Mouse (Mus musculus): ENCODE results near the gene Ptgfrn. TPM values are rescaled to one million over a fixed set of nuclear protein-coding genes. Genes with fewer than 3 reads are reported as not detected.

Ptgfrn gene
- polyA plus RNA-seq, 1 experiment from 2014 or later = 6.3 TPM

DNA sequence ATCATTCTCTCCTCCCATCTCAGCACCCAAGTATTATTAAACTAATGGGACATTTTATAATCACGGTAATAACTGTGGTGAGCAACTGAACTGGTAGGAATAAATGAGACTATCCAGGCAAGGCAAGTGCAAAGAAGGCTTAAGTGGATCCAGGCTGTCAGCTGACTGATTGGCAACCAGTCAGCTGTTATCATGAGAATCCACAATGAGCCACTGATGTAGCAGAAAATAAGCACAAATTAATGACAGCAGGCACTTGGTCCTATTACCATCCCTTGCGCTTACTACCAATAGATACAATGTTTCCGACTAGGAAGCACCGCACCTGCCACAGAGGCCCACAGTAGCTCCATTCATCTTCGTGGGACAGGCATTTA, 2.4 kb upstream of the Ptgfrn start:
- 78% methylated on average over 5 of the region's 5 CpGs for WGBS
- peaks cover 49% of the 10 kb centered on the region for H3K4me1 ChIP-seq
- no peak overlapping the region for H3K4me2 ChIP-seq (replicated peaks)
- H3K36me3 ChIP-seq = no peaks in the 10 kb centered on the region
- H3K27ac ChIP-seq = no peak overlapping the region
- H3K9ac ChIP-seq = no peak overlapping the region
- H3K27me3 ChIP-seq = no peaks in the 10 kb centered on the region
- H3K4me3 ChIP-seq = no peak overlapping the region
- ATAC-seq (ENCODE audit: insufficient number of reproducible peaks, insufficient read depth, low FRiP score, low TSS enrichment) = no peak
- no peaks in the 10 kb centered on the region for H3K9me3 ChIP-seq

DNA sequence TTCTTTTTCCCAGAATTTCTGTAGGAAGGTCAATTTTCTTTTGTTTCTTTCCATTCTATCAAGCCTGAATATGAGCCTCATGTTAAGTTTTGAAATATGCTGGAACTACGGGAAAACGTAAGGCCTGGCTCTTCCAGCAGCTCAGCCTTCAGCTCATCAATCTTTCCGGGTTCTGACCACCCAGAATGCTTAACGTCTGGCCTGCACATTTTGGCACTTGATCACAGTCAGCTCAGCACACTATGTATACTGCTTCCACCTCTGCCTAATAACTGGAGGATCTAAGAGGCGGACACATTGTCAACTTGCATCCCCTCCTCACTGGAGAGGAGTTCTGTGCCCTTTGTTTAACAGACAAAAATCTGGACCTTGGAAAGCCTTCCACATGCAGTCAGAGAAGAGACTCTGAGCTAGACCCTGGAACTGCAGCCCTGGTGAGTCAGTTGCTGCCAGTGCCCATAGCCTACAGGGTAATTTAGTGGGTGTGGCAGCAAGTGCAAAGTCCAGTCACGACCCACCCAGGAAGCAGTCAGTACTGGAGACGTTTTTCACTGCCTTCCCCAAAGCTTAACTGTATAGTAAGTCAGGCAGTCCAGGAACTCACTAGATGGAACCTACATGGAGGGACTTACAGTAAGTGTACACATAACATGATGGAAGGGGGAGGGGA, 1.9 kb upstream of the Ptgfrn start:
- Histone ChIP-seq H3K36me3 (no peaks in the 10 kb centered on the region), H3K9ac (no peak overlapping the region), H3K9me3 (no peaks in the 10 kb centered on the region), H3K4me3 (no peak overlapping the region), H3K27me3 (no peaks in the 10 kb centered on the region), H3K4me1 (peaks cover 52% of the 10 kb centered on the region), H3K4me2 (replicated peaks) (no peak overlapping the region), H3K27ac (peak overlapping the region; percentile 30; the same call in 1 of the 2 replicates)
- ATAC-seq (ENCODE audit: insufficient number of reproducible peaks, insufficient read depth, low FRiP score, low TSS enrichment) = no peak
- WGBS = 37% methylated on average over 7 of the region's 7 CpGs

DNA sequence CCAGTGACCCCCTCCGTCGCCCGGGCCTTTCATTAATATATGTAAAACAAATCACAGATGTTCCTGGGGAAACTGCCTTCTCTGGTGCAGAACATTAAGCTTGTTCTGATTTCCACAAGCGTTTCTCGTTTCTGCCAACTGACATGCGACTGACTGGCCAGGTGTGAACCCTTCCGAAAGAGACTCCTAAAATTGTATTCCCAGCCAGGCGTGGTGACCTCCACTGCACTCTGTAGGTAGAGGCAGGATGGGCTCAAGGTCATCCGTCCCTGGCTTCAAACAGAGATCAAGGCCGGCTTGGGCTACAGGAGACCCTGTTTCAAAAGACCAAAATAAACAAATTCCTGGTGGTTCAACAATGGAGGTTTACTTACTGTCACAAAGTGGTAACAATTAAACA, 1.2 kb upstream of the Ptgfrn start:
- H3K36me3 ChIP-seq = no peaks in the 10 kb centered on the region
- H3K4me2 ChIP-seq (replicated peaks) = no peak overlapping the region
- peak overlapping the region; percentile 9; the same call in 1 of the 2 replicates for H3K27ac ChIP-seq
- H3K4me3 ChIP-seq = no peak overlapping the region
- ATAC-seq (ENCODE audit: insufficient number of reproducible peaks, insufficient read depth, low FRiP score, low TSS enrichment) = no peak
- 27% methylated on average over 10 of the region's 10 CpGs for WGBS
- no peaks in the 10 kb centered on the region for H3K27me3 ChIP-seq
- H3K9me3 ChIP-seq = no peaks in the 10 kb centered on the region
- H3K4me1 ChIP-seq = peaks cover 47% of the 10 kb centered on the region
- no peak overlapping the region for H3K9ac ChIP-seq

DNA sequence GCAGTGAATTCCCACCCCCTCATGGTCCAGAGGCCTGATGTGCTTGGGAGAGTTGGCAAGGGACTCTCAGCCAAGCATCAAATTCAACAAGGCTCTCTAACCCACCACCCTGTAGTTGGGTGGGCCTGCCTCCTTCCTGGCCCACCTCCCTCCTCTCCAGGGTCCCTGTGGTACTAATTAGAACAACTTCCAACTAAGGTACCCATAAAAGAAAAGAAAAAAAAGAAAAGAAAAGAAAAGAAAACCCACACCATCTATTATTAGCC, 693 bp upstream of the Ptgfrn start:
- Histone ChIP-seq H3K27ac (peak overlapping the region; percentile 93), H3K36me3 (no peaks in the 10 kb centered on the region), H3K4me1 (peaks cover 47% of the 10 kb centered on the region), H3K9ac (peak overlapping the region; percentile 96; the same call in 1 of the 2 replicates), H3K4me2 (replicated peaks) (peak overlapping the region; percentile 75), H3K9me3 (no peaks in the 10 kb centered on the region), H3K4me3 (peak overlapping the region; percentile 77), H3K27me3 (no peaks in the 10 kb centered on the region)
- no peak for ATAC-seq (ENCODE audit: insufficient number of reproducible peaks, insufficient read depth, low FRiP score, low TSS enrichment)

DNA sequence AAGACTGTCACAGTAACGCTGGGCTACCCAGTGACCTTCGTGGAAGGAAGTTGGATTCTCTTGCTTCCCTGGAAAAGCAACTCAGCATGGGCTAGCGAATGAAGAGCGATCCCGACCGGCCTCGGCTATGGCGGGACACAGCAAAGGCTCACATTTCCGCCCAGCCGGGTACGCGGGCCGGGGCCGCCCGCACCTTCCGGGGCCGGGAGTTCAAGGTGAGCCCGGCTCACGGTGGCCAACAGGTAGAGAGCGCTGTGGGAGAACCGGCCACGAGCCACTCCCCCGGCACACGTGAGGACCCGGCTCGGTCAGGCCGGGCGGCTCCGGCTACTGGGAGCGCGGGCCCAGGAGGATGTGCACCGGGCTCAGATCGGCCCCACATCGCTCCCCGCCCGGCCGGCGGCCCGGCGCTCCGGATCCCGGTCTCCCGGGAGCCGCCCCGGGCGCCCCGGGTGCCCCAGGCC, 488 bp downstream of the Ptgfrn start:
- H3K4me1 ChIP-seq = peaks cover 55% of the 10 kb centered on the region
- under 1% methylated on average over 45 of the region's 47 CpGs for WGBS
- H3K9ac ChIP-seq = peak overlapping the region; percentile 96
- no peaks in the 10 kb centered on the region for H3K27me3 ChIP-seq
- peak overlapping the region; percentile 77 for H3K4me3 ChIP-seq
- peak; percentile 31; the same call in 1 of the 2 replicates for ATAC-seq (ENCODE audit: insufficient number of reproducible peaks, insufficient read depth, low FRiP score, low TSS enrichment)
- H3K4me2 ChIP-seq (replicated peaks) = peak overlapping the region; percentile 75
- H3K36me3 ChIP-seq = no peaks in the 10 kb centered on the region
- H3K9me3 ChIP-seq = no peaks in the 10 kb centered on the region
- H3K27ac ChIP-seq = peak overlapping the region; percentile 93

DNA sequence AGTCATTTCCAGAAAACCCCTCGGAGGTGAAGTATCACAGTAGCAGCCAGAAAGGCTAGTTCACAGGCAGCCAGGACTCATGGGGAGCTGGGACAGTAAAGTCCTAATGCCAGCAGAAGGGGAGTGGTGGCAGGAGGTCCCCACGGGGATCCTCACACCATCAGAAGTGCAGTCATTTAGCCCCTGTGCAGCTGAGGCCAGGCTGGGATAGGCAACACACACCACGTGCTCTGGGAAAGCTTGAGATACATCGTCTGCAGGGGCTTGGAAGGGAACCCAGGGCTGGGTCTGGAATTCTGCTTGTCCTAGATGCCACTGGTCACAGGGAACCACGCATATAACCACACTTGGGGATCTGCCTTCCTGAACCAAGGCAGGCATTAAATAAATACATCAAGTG, 1.2 kb downstream of the Ptgfrn start:
- no peak for ATAC-seq (ENCODE audit: insufficient number of reproducible peaks, insufficient read depth, low FRiP score, low TSS enrichment)
- H3K36me3 ChIP-seq = no peaks in the 10 kb centered on the region
- peaks cover 55% of the 10 kb centered on the region for H3K4me1 ChIP-seq
- peak overlapping the region; percentile 75 for H3K4me2 ChIP-seq (replicated peaks)
- H3K9ac ChIP-seq = peak overlapping the region; percentile 96
- H3K4me3 ChIP-seq = peak overlapping the region; percentile 77
- no peak overlapping the region for H3K27ac ChIP-seq
- H3K27me3 ChIP-seq = no peaks in the 10 kb centered on the region
- no peaks in the 10 kb centered on the region for H3K9me3 ChIP-seq
- WGBS = 15% methylated on average over 5 of the region's 5 CpGs

DNA sequence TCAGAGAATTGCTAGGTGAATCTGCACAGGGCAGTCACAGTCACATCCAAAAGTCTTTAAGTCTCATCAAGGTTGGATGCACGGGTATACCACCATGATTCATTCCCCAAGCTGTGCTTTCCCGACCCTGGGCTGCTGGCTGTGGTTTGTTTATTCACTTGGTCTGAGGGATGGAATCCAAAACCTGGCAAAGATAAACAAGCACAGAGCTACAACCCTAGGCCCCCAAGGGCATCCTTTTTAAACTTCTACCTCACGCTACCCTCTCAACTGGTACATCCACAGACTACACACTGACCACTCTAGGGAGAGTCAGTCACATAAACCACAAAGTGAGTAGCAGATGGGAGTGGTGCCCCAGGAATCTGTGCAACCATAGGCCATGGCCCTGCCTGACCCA, 1.8 kb downstream of the Ptgfrn start:
- 32% methylated on average over 3 of the region's 3 CpGs for WGBS
- peaks cover 55% of the 10 kb centered on the region for H3K4me1 ChIP-seq
- H3K9ac ChIP-seq = no peak overlapping the region
- no peaks in the 10 kb centered on the region for H3K27me3 ChIP-seq
- ATAC-seq (ENCODE audit: insufficient number of reproducible peaks, insufficient read depth, low FRiP score, low TSS enrichment) = no peak
- peak overlapping the region; percentile 77 for H3K4me3 ChIP-seq
- H3K4me2 ChIP-seq (replicated peaks) = peak overlapping the region; percentile 75
- no peaks in the 10 kb centered on the region for H3K9me3 ChIP-seq
- H3K27ac ChIP-seq = no peak overlapping the region
- H3K36me3 ChIP-seq = no peaks in the 10 kb centered on the region

DNA sequence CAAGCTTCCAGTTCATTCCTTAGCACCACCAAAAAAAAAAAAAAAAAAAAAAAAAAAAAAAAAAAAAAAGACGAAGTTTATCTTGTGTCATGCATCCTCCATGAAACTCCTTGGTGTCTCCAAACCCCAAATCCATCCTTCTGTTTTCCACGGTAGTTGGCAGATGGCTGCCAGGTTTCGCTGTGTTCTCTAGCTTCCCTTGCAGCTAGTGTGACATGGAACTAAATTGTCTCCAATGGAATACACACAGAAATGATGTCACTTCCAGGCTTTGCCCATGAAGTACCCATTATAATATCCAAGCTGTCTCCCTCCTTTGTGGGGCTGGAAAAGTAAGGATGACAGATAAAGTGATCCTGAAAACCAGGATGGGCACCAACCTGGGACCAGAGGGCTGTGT, 3.8 kb downstream of the Ptgfrn start:
- Histone ChIP-seq H3K4me3 (no peak overlapping the region), H3K9ac (no peak overlapping the region), H3K9me3 (no peaks in the 10 kb centered on the region), H3K27ac (no peak overlapping the region), H3K4me1 (peaks cover 42% of the 10 kb centered on the region), H3K36me3 (no peaks in the 10 kb centered on the region), H3K4me2 (replicated peaks) (no peak overlapping the region), H3K27me3 (no peaks in the 10 kb centered on the region)
- WGBS = 94% methylated on average over 3 of the region's 3 CpGs
- ATAC-seq (ENCODE audit: insufficient number of reproducible peaks, insufficient read depth, low FRiP score, low TSS enrichment) = no peak

DNA sequence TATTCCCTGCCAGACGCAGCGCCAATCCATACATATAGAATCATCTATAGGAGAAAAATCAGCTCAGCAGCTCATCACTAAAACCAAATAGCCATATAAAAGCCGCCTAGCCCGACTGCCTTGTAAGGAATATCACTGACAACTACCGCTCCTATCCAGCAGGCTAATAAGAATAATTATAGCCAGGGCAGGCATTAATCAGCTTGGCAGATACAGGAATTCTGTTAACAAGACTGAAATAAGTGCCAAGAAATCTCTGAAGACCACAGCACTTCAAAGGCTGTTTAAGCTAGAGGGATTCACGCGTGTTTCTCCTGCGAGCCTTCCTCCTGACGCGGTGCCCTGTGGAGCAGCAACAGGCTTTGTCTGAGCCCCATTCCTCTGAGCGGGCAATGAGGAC, 4.6 kb downstream of the Ptgfrn start:
- no peak overlapping the region for H3K4me2 ChIP-seq (replicated peaks)
- H3K9ac ChIP-seq = no peak overlapping the region
- H3K9me3 ChIP-seq = no peaks in the 10 kb centered on the region
- H3K27me3 ChIP-seq = no peaks in the 10 kb centered on the region
- WGBS = 80% methylated on average over 11 of the region's 11 CpGs
- H3K4me3 ChIP-seq = no peak overlapping the region
- peaks cover 37% of the 10 kb centered on the region for H3K4me1 ChIP-seq
- no peak overlapping the region for H3K27ac ChIP-seq
- no peak for ATAC-seq (ENCODE audit: insufficient number of reproducible peaks, insufficient read depth, low FRiP score, low TSS enrichment)
- no peaks in the 10 kb centered on the region for H3K36me3 ChIP-seq

DNA sequence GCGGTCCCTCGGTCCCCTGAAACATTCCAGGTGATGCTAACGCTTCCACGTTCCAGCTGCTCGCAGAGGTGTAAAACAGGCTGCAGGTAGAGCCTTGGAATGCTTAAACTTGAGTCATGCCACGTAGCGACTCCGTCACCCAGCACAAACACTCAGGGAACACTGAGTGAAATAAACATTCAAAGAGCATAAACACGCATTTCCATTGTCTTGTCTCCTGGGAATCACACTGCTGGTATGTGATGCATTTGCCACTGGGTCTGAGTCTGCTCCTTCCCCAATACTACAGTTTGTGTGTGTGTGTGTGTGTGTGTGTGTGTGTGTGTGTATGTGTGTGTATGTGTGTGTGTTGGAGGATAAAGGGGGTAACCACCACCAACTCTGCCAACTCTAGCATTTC, 5.2 kb downstream of the Ptgfrn start:
- H3K27me3 ChIP-seq = no peaks in the 10 kb centered on the region
- H3K27ac ChIP-seq = no peak overlapping the region
- no peak overlapping the region for H3K4me2 ChIP-seq (replicated peaks)
- H3K4me3 ChIP-seq = no peak overlapping the region
- H3K4me1 ChIP-seq = peaks cover 37% of the 10 kb centered on the region
- ATAC-seq (ENCODE audit: insufficient number of reproducible peaks, insufficient read depth, low FRiP score, low TSS enrichment) = no peak
- 88% methylated on average over 9 of the region's 9 CpGs for WGBS
- H3K9ac ChIP-seq = no peak overlapping the region
- H3K9me3 ChIP-seq = no peaks in the 10 kb centered on the region
- H3K36me3 ChIP-seq = no peaks in the 10 kb centered on the region

DNA sequence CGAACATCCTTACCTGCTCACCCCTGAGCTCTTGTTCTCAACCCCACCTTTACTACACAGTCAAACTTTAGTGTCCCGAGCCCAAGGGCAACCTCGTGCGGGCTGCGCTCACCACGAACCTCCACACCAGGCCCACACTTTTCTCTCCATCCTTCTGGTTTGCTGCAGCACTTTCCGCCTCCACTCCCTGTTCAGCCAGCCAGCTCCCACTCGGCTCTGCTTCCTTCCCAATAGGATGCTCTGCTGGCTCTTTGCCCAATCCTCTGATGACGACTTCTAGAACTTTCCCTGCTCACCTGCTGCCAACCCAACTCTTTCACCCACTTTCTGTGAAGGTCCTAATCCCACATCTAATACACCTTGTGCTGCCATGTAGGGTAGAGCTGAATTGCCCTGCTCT, 6.3 kb downstream of the Ptgfrn start:
- 88% methylated on average over 9 of the region's 9 CpGs for WGBS
- no peak overlapping the region for H3K9ac ChIP-seq
- no peak overlapping the region for H3K4me2 ChIP-seq (replicated peaks)
- no peak overlapping the region for H3K4me3 ChIP-seq
- no peak overlapping the region for H3K27ac ChIP-seq
- no peaks in the 10 kb centered on the region for H3K27me3 ChIP-seq
- H3K9me3 ChIP-seq = no peaks in the 10 kb centered on the region
- H3K4me1 ChIP-seq = peaks cover 30% of the 10 kb centered on the region
- H3K36me3 ChIP-seq = no peaks in the 10 kb centered on the region
- no peak for ATAC-seq (ENCODE audit: insufficient number of reproducible peaks, insufficient read depth, low FRiP score, low TSS enrichment)

DNA sequence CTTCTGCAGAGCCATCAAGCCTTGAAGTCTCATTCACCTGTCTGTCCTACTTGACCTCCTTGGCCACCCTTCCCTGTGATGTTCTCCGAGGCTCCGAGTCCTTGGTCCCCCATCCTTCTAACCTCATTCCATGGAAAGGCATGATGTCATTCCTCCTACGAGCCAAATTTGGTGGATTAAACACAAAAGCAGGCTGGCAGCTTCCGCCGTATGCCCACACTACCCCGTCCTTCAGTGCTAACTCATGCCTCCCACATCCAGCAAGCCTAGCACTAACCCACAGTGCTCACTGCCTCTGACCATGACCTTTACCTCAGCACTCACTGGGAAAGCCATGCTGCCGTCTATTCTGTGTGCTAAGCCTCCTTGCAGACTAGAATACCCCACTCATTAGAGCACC, 8.0 kb downstream of the Ptgfrn start:
- no peak overlapping the region for H3K9ac ChIP-seq
- H3K4me2 ChIP-seq (replicated peaks) = no peak overlapping the region
- no peak overlapping the region for H3K4me3 ChIP-seq
- ATAC-seq (ENCODE audit: insufficient number of reproducible peaks, insufficient read depth, low FRiP score, low TSS enrichment) = no peak
- H3K27ac ChIP-seq = no peak overlapping the region
- no peaks in the 10 kb centered on the region for H3K27me3 ChIP-seq
- 0 out of 2 replicates have a peak, but pooled peaks cover 7% of the 10 kb centered on the region for H3K36me3 ChIP-seq
- peaks cover 13% of the 10 kb centered on the region for H3K4me1 ChIP-seq
- 89% methylated on average over 7 of the region's 7 CpGs for WGBS
- no peaks in the 10 kb centered on the region for H3K9me3 ChIP-seq
